Comparison of ENCODE assay signal across 22 mouse cellular contexts in genomic region chr13:104123662-104124381, GRCm38 (mm10).
"Had no signal": no experiment of that assay in that cellular context is flagged by ENCODE, and none has a peak within 500 bp of the region (broad histone marks: within the 10 kb centered on the region; RNA-seq: fewer than 3 reads in every experiment).

No protein-coding gene starts in this region.

- H3K27me3 ChIP-seq: liver, embryonic 15.5 days; lung, embryonic 15.5 days; neural tube, embryonic 12.5 days; neural tube, embryonic 15.5 days had no signal

- H3K36me3 ChIP-seq: liver, embryonic 15.5 days; lung, embryonic 15.5 days had no signal

- DNase-seq: kidney, postnatal 14 days; layer of hippocampus, adult 9-11 months; layer of hippocampus, postnatal 36 days; lung, adult 18-20 months; lung, postnatal 10 days; lung, postnatal 36 days; midbrain, embryonic 14.5 days; right cerebral cortex, adult 18-20 months; right cerebral cortex, postnatal 14 days; right cerebral cortex, postnatal 4 days; spleen, adult 18-20 months; thymus, adult 18-20 months; thymus, postnatal 36 days had no signal

- H3K9me3 ChIP-seq: liver, embryonic 15.5 days; lung, embryonic 15.5 days; neural tube, embryonic 12.5 days; neural tube, embryonic 15.5 days had no signal

- H3K9ac ChIP-seq: liver, embryonic 15.5 days; lung, embryonic 15.5 days; neural tube, embryonic 12.5 days; neural tube, embryonic 15.5 days had no signal

- H3K4me1 ChIP-seq: lung, embryonic 15.5 days; neural tube, embryonic 12.5 days; neural tube, embryonic 15.5 days had no signal

- H3K27ac ChIP-seq: hindbrain, postnatal 0 days; left cerebral cortex, adult 2 months; liver, embryonic 15.5 days; lung, embryonic 15.5 days; neural tube, embryonic 12.5 days; neural tube, embryonic 15.5 days had no signal

- H3K4me3 ChIP-seq: left cerebral cortex, adult 2 months; liver, embryonic 15.5 days; lung, embryonic 15.5 days; neural tube, embryonic 12.5 days; neural tube, embryonic 15.5 days had no signal

- ATAC-seq: hindbrain, postnatal 0 days; inflammation-experienced regulatory T-cells, adult 6 months had no signal

- H3K4me2 ChIP-seq: liver, embryonic 11.5 days; liver, embryonic 15.5 days; lung, embryonic 15.5 days; midbrain, embryonic 11.5 days; neural tube, embryonic 12.5 days; neural tube, embryonic 15.5 days had no signal
